Mouse (Mus musculus): ENCODE measurements around the gene Gm6034. TPM values are rescaled to one million over a fixed set of nuclear protein-coding genes. Genes with fewer than 3 reads are reported as not detected.
"Not testable (repeated sequence)": the region's sequence is repeated elsewhere in the genome, so short reads cannot be mapped to it uniquely, and the experiment has no call there.

The Gm6034 gene
- total RNA-seq, 2 experiments from 2014 or later = not detected

DNA sequence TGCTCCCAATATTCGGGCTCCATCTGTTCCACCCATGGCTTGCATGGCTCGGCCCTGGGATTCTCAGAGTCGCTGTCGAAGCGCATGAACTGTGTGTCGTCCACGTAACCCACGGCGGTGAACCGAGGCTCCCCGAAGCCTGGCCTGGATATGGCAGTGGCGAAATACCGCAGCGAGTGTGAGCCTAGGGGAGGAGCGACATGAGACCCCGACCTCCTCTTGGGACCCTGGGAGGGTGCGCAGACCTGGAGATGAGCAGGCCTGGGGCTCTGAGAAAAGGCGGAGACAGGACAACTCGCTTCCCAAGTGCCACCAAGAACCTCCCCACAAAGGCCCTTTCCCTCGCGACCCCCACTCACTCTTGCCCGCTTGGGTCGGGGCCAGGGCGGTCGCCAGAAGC lies 15.2 kb downstream of the Gm6034 start:
- intact Hi-C loops (cut with DNase I; ENCODE audit: low total_unique reads); DNase-seq: not testable (repeated sequence)

DNA sequence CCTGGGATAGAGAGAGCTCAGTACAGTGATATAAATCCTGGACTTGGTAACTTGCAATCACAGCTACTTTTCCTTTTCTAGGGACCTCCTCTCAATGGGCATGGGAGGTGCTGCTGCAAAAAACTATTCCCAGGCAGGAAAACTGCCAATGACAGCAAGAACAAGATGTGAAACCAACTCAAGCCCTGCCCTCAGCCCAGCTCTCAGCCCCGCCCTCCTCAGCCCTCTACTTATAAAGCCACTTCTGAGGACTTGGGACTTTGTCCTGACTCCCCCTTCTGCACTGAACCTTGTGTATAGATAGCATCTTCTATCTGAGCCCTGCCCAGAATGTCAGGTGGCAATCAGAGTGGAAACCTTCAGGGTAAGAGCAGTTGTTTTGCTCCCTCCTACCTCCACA lies 15.6 kb downstream of the Gm6034 start, which contains the start of gene Gm11127:
Gm11127 (minus strand) TSS at position 10 of the 400 bp plus-strand sequence.
- DNase-seq; intact Hi-C loops (cut with DNase I; ENCODE audit: low total_unique reads): not testable (repeated sequence)

DNA sequence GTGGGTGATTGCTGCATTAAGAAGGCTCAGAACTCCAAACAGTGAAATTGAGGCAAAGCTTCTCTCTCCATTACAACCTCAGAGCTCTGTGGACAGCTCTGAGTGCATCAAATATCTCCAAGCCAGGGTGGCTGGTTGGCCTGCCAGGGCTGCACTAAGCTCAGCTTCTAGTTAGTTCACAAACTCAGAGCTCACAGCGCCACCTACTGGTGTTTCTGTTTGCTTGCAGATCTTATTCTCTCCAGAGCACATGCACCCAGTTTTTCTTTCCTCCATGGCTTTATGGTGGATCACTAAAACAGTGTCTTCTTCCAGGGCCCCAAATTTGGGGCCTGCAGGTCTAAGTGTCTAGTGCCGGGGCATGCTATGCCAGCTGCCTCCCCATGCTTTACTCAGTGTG lies 18.1 kb downstream of the Gm6034 start:
- intact Hi-C loops (cut with DNase I; ENCODE audit: low total_unique reads) = loop anchor here (10.0 kb wide), 2 partner anchors 74 to 134 kb away; partner anchors contain the start of gene H2-T3
- DNase-seq = peak; percentile 85

DNA sequence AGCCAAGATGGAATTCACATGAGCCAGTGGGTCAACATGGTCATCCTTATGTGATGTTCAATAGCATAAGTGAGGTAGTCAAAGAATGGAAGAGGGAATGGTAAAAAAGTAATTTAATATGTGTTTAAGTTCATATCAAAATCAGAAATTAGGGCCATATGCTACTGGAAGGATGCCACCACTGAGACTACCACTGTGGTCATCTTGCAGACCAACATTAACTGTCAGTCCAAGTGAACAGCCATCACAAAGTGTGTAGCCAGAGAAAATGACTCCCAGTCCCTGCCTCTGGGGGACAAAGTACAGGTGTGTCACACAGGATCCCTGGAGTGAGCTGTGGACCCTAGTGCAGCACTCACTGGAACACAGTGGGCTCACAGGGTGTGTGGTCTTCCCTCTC lies 39.1 kb downstream of the Gm6034 start:
- intact Hi-C loops (cut with DNase I; ENCODE audit: low total_unique reads); DNase-seq: not testable (repeated sequence)

DNA sequence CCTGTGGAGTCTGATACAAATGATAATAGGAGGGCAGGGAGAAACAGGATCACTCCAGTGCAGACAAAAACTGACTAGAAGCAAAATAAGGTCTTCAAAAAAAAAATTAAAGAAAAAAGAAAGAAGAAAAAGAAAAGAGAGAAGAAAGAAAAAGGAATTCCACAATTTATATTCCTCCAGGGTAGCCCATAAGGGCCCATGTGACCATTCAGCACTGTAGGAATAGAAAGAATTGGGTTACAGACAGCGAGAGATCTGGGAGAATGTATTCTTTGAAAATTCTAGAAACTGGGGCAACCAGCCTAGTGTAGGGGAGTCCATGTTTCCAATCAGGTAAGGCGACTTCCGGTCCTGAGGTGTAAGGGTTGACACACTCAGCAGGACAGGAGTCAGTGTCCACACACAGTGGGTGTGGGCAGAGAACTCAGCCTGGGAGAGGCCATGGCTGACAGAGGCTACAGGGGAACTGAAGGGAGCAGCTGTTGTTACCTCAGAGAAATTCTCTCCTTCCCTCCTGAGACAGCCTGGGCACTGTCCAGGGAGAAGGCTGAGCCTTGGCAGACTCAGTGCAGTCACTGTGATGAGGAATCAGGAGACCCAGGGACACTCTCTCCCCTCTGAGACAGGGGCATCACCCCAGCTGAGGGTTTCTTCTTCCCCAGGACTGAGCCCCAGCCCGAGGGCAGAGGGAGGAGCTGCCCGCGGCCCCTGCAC lies 39.9 kb downstream of the Gm6034 start:
- DNase-seq; intact Hi-C loops (cut with DNase I; ENCODE audit: low total_unique reads): not testable (repeated sequence)

DNA sequence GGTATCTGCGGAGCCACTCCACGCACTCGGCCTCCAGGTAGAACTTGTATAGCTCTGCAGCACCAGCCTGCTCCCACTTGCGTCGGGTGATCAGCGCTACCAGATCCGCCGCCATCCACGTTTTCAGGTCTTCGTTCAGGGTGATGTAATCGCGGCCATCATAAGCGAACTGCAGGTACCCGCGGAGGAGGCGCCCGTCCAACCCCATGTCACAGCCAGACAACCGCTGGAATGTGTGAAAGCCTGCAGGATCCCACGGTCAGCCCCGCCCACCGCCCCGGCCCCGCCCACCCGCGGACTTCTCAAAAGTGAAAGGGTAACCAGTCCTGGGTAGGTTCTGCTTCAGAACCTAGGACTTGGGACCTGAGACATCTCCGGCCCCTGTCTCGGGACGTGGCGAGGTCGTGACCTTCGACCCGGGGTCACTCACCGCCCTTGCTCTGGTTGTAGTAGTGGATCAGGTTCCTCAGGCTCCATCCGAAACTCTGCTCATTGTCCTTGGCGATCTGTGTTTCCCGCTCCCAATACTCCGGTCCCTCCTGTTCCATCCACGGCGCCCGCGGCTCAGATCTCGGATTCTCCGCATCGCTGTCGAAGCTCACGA lies 40.6 kb downstream of the Gm6034 start:
- no peak for DNase-seq
- intact Hi-C loops (cut with DNase I; ENCODE audit: low total_unique reads) = no loop called here

DNA sequence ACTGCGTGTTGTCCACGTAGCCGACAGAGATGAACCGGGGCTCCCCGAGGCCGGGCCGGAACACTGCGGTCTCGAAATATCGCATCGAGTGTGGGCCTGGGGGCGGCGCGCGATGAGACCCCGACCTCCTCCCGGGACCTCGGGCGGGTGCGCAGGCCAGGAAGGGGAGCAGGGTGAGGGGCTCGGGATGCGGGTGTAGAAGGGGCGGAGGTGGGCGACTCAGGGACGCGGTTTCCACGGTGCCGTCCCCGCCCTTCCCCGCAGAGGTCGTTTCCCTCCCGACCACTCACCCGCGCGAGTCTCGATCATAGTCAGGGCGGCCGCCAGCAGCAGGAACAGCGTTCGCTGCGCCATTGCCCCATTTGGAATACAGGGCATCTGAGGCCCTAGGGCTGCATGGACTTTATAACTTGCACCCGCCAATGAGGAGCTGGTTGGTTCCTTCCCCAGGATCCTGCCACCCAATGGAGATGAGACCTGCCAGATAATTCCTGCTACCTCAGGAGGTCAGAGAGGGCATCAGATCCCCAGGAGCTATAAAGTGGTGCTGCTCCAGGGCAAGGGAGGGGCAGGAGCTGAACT lies 41.2 kb downstream of the Gm6034 start:
- no peak for DNase-seq
- intact Hi-C loops (cut with DNase I; ENCODE audit: low total_unique reads) = no loop called here

DNA sequence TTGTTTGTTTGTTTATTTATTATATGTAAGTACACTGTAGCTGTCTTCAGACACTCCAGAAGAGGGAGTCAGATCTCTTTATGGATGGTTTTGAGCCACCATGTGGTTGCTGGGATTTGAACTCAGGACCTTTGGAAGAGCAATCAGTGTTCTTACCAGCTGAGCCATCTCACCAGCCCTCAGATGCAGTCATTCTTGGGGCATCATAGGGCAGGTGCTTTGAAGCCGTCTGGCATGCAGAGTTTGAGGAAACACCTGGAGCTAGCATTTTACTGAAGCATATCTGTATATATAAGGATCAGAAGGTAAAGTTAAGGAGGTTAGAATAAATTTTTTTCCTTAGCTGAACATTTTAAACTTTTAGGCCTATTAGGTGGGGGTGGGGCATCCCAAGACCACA lies 43.2 kb downstream of the Gm6034 start:
- intact Hi-C loops (cut with DNase I; ENCODE audit: low total_unique reads); DNase-seq: not testable (repeated sequence)

DNA sequence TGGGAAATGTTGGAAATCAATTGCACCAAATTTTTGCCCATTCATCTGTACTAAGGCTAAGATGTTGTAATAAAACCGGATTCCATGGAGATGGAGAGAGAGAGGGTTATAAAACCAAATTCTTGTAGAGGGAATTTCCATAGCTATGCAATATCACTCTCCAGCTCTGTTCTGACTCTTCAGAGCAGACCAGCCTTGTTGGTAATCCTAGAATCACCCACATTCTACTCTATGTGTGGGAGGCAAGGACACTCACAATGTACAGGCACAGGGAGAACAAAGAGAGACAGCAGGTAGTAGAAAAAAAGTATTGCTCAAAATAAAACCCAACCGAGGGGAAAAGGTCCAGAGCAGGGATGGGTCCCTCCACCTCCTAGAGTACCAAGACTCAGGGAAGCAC lies 49.2 kb downstream of the Gm6034 start:
- DNase-seq; intact Hi-C loops (cut with DNase I; ENCODE audit: low total_unique reads): not testable (repeated sequence)

DNA sequence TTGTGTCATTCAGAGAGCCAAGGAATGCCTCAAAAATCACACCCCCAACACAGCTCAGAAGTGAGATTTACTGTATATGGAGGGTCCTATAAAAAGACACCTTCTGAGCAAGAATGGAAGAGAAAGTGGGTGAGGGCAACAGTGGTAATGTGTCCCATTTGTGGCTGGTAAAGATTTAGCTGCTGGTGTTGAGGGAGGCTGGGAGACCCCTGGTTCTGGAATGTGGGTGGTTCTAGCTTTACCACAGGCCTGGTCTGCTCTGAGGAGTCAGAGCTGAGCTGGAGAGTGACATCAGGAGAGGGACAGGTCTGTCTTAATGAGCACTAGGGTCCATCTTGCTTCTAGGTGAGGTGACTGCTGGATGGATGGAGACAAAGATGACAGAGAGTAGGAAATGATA lies 49.8 kb downstream of the Gm6034 start:
- intact Hi-C loops (cut with DNase I; ENCODE audit: low total_unique reads); DNase-seq: not testable (repeated sequence)

DNA sequence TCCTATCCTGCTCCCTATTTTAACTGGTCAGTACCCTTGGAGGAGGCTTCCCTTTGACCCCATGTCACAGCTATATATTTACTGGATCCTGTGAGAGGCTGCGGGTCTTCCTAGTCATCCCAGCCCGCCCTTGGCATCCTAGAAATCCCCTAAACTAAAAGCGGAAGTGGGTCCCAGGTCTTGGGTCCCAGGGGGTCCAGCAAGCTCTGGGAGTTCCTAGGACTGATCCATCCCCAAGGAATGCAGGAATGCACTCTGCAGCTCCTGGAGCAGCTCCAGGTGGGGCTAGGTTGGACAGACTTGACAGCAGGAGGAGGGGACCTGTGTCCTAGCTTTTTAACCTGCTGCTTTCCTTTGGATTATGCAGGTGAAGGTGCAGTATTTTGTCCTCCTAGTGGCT lies 51.2 kb downstream of the Gm6034 start:
- no peak for DNase-seq
- intact Hi-C loops (cut with DNase I; ENCODE audit: low total_unique reads) = no loop called here

DNA sequence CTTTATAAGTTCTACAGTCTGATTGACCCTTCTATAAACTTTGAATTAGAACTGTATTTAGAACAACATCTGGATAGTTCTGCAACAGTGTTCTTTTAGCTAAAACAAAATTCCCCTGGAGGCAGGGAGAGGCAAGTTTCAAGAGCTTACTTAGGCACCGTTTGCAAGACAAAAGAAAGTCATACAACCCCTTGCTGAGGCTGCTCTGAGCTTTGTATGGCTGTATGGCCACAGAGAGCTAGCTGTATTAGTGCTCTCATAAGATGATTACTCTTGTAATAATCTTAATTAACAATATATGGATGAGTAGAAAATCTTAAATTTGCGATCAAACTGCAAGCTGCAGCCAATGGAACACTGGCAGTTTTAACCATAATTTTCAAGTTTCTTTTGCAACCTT lies 56.8 kb downstream of the Gm6034 start:
- DNase-seq; intact Hi-C loops (cut with DNase I; ENCODE audit: low total_unique reads): not testable (repeated sequence)

DNA sequence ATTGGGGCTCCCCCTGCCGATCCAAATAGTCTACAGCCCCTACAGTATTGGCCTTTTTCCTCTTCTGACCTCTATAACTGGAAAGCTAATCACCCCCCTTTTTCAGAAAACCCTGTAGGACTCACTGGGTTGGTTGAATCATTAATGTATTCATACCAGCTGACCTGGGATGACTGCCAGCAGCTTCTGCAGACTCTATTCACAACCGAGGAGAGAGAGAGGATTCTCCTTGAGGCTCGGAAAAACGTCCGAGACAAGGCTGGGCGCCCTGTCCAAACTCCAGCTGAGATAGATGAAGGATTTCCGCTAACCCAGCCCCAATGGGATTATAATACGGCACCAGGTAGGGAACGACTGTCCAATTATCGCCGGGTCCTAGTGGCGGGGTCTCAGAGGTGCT lies 59.3 kb downstream of the Gm6034 start:
- DNase-seq; intact Hi-C loops (cut with DNase I; ENCODE audit: low total_unique reads): not testable (repeated sequence)

Other genes starting within 250 kb of the Gm6034 start
- gene Ier3, start 221.3 kb upstream of the Gm6034 start, total RNA-seq (2021) = 1 to 10 TPM; 4.6 to 5.4 TPM
- gene Flot1, start 219.7 kb upstream of the Gm6034 start, total RNA-seq (2021) = 10 to 100 TPM; 39.2 to 40.3 TPM
- gene Tubb5, start 204.7 kb upstream of the Gm6034 start, total RNA-seq (2021) = 100 to 1,000 TPM in 1 of 2 experiments, 10 to 100 TPM in 1; 95.6 to 123 TPM
- 1 to 10 TPM; 5.4 to 6.9 TPM for gene Mdc1, start 201.4 kb upstream of the Gm6034 start, total RNA-seq (2021)
- gene Nrm, start 181.6 kb upstream of the Gm6034 start, total RNA-seq (2021) = 1 to 10 TPM; 4.8 TPM
- gene Ppp1r18, start 177.4 kb upstream of the Gm6034 start, total RNA-seq (2021) = 10 to 100 TPM; 13.4 to 13.7 TPM
- gene Dhx16, start 163.1 kb upstream of the Gm6034 start, total RNA-seq (2021) = 10 to 100 TPM; 10.5 to 11.9 TPM
- gene 2310061I04Rik, start 145.5 kb upstream of the Gm6034 start, total RNA-seq (2021) = 10 to 100 TPM; 55.3 to 65.1 TPM
- gene Atat1, start 132.9 kb upstream of the Gm6034 start, total RNA-seq (2021) = 1 to 10 TPM; 3.5 to 4.3 TPM
- 10 to 100 TPM; 51.6 to 51.9 TPM for gene Mrps18b, start 126.6 kb upstream of the Gm6034 start, total RNA-seq (2021)
- 10 to 100 TPM; 26.0 to 28.3 TPM for gene Ppp1r10, start 126.5 kb upstream of the Gm6034 start, total RNA-seq (2021)
- 10 to 100 TPM; 64.1 to 66.7 TPM for gene Abcf1, start 73.2 kb upstream of the Gm6034 start, total RNA-seq (2021)
- gene Gnl1, start 63.1 kb upstream of the Gm6034 start, total RNA-seq (2021) = 10 to 100 TPM; 16.3 to 19.0 TPM
- gene Prr3, start 62.7 kb upstream of the Gm6034 start, total RNA-seq (2021) = 1 to 10 TPM; 4.2 to 5.0 TPM
- under 1 TPM; 0.62 to 0.93 TPM for gene H2-T24, start 22.4 kb upstream of the Gm6034 start, total RNA-seq (2021)
- 1 to 10 TPM; 6.4 to 7.7 TPM for gene H2-T23, start 10.1 kb upstream of the Gm6034 start, total RNA-seq (2021)
- gene H2-T22, start 214 bp upstream of the Gm6034 start, total RNA-seq (2021) = 1 to 10 TPM; 5.7 to 6.3 TPM
- gene Gm11127, start 15.4 kb downstream of the Gm6034 start, total RNA-seq (2021) = 1 to 10 TPM in 1 of 2 experiments, under 1 TPM in 1; 0.92 to 1.0 TPM
- gene Gm19684, start 78.7 kb downstream of the Gm6034 start, total RNA-seq (2021) = not detected
- gene Gm7030, start 86.5 kb downstream of the Gm6034 start, total RNA-seq (2021) = not detected
- not detected for gene Gm8909, start 125.6 kb downstream of the Gm6034 start, total RNA-seq (2021)
- gene H2-T3, start 147.3 kb downstream of the Gm6034 start, total RNA-seq (2021) = not detected
- gene Rpp21, start 215.1 kb downstream of the Gm6034 start, total RNA-seq (2021) = 10 to 100 TPM; 22.5 to 23.4 TPM
- 1 to 10 TPM; 3.1 to 4.1 TPM for gene Trim39, start 229.3 kb downstream of the Gm6034 start, total RNA-seq (2021)
- gene H2-M10.2, start 243.5 kb downstream of the Gm6034 start, total RNA-seq (2021) = not detected